Mouse (Mus musculus): ENCODE data around the gene Mybpc3.

The Mybpc3 gene

DNA sequence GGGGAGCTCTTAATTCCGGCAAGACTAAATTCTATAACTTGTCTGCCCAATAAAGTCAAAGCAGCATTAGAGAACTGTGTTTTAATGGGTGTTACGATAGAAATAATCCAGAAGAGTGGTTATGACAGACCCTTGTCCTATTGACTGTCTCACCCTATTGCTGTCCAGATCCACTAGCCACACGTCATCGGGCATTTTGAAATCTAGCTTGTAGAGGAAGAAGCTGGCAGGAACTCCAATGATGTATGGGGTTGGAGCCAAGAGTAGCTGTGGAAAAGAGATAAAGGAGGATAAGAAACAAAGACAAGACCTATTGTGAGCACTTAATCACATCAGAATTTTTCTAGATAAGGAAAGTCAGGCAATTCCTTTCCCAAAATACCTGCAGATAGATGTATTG, 57.5 kb downstream of the Mybpc3 start:
- DNase-seq = no peak

DNA sequence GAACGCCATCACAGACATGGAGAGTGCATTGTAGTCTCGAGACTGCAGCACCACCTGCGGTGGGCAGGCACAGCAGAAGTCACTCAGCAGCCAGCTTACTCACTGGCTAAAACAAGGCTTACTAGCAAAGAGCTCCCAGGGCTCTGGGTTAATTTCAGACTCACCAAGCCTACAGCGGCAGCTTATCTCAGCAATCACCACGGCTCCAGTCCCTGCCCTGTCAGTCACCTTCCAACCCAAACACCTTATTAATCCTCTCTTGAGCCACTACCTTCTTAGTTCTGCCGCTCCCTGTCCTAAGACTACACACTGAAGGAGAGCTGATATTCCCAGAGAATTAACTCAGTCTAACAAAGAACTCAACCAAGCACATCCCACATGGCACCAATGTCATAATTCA, 58.3 kb downstream of the Mybpc3 start:
- no peak for DNase-seq

DNA sequence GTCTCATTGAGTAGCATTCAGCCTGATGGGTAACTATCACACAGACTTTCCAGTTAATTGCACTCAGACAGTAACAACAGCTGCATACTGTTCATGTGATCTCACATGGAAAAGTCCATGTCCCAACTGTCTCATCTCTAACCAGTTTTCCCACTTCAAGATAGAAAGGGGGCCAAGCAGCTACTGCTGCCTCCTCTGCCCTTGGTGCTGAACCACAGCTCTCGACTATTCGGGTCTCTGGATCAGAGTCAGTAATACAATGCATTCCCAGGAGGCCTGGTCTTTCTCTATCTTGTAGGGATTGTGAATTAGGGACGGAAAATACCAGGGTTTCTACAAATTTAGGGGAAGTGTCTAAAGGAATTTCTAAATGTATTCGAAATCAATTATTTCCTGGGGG, 61.9 kb downstream of the Mybpc3 start:
- no peak for DNase-seq

DNA sequence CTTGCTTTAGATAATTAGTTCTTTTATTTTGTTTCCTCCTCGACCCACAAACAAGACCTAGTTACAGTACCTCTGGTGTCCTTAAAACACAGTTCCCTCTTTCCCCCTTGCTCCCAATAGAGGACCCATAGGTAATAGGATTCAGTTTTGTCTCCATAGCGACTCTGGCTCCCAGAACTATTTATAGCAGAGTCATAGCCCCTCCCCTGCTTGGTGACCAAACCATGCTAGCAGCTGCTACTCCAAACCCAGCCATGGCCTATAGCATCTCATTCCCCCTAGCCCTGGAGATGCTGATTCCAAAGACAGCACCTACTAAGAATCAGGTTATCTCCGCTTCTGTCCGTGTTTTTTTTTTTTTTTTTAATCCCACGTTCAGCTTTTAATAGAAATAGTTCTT, 62.8 kb downstream of the Mybpc3 start:
- DNase-seq = no peak

GRCm38 (mm10) chr2:91182016-91182404, 64.1 kb downstream of the Mybpc3 start:
- DNase-seq = no peak

DNA sequence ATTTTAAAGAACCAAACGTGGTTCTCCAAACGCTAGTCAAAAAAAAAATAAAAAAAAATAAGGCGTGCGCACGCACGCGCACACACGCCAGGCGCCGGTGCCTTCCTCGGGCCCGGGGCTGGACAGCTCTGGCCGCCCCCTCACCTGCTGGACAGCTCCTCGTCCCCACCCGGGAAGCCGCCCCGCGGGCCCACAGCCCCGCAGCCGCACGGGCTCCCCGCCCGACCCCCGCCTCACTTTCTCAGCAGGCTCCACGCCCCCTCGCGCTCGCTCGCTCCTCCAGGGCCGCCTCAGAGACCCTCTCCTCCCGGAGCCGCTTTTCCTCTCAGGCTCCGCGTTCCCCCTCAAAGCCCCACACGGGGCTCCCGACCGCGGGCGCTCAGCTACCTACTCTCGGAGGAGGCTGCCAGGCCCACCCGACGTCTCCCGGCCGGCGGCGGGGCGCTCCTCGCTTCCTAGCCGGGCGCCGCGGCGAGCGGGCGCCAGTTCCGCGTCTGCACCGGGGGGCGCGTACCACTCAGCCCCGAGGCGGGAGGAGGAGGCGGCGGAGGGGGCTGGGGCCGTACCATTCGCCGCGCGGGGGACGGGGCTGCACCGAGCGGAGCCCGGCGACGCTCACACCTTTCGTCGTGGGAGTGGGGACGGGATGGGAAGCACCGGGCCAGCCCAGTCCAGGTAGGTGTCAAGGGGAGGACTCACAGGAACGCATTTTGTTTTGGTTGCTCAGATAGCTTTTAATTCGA, 64.6 kb downstream of the Mybpc3 start:
- DNase-seq = peak; percentile 82 to 88

DNA sequence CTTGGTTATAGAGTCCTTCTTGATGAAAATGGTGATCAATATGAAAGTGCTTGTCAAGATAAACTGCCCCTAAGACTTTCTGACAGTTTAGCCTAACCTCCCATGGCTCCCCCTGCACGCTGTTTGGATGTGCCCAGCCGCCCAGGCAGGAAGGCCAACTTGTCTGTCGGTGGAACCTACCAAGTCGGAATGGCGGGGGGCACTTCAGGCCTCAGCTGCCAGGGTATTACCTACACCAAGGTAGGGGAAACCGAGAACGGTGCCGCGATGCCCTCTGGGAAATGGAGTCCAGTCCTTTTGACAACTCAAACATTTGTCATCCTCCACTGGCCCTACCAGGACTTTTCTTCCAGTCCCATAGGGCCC, 65.2 kb downstream of the Mybpc3 start:
- peak; percentile 95 to 97 for DNase-seq

DNA sequence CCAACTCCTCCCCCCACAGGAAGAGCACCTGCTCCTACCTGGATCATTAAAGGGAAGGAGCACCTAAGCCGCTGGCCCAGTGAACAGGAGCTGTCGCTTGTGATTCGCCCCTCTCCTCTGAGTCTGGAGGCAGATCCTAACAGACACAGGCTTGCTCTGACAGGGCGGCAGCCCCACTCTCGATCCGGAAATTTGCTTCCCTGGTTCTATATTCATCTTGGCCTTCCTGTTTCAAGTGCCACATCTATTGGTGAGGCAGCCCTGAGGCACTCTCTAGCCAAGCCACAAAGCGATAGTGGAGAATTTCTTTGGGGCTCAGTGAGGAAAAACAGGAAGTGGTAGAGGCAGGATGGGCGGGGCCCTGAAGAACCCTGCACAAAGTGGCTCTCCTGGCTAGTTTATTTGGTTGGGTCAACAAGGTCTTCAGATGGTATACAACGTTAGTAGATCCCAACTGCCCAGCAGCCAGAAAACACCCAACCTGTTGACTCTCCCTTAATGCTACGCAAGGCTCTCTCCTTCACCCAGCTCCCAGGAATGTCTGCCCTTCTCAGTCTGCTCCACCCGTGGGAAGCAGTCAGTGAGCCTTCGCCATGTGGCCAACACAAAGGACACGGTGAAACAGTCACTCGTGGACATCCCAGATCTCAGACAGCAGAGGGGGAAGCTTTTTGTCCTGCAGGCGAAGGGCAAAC, 65.9 kb downstream of the Mybpc3 start, which contains the start of gene Madd:
Gene Madd (minus strand): TSS at position 127 of the 695 bp plus-strand sequence.
- peak; percentile 78 to 79 for DNase-seq

Data from lung, postnatal 4 days (tissue).